Mouse (Mus musculus) limb, embryonic 11.5 days (tissue): ENCODE measurements around the gene Iqcf3. TPM values are rescaled to one million over a fixed set of nuclear protein-coding genes. Genes with fewer than 3 reads are reported as not detected.

ENCODE experiments used
- ATAC-seq: fragments of 200-750 bp; cut with Nextera tagmentation; 2 replicates; pipeline ENCODE4 v1.8.0; 2017; ENCODE audit warnings: low read depth; ENCODE audit not compliant: insufficient number of reproducible peaks, low FRiP score, low TSS enrichment
- DNase-seq: peaks from one replicate; pipeline ENCODE4 v3.0.0-alpha.2; 2015; ENCODE audit warnings: low spot score
- H3K27ac ChIP-seq: fragments of 300-500 bp; sonication (generic); replicated peaks from 2 replicates; pipeline ENCODE4 v1.5.1; 2014; ENCODE audit warnings: low read depth, mild to moderate bottlenecking, low read length
- H3K27me3 ChIP-seq: fragments of 300-500 bp; sonication (generic); 2 replicates; pipeline ENCODE4 v1.6.1; 2014; ENCODE audit warnings: mild to moderate bottlenecking, low read length, mixed read lengths; ENCODE audit not compliant: control insufficient read depth, insufficient read depth
- H3K36me3 ChIP-seq: fragments of 300-500 bp; sonication (generic); 2 replicates; pipeline ENCODE4 v1.6.1; 2014; ENCODE audit warnings: mild to moderate bottlenecking, low read length, moderate library complexity, mixed read lengths; ENCODE audit not compliant: control insufficient read depth, insufficient read depth
- H3K4me1 ChIP-seq: fragments of 300-500 bp; sonication (generic); 2 replicates; pipeline ENCODE4 v1.6.1; 2014; ENCODE audit warnings: low read length, mixed read lengths; ENCODE audit not compliant: control insufficient read depth, insufficient read depth
- H3K4me2 ChIP-seq: fragments of 300-500 bp; sonication (generic); 2 replicates; pipeline ENCODE4 v1.6.1; 2014; ENCODE audit warnings: low read depth, mild to moderate bottlenecking, moderate library complexity; ENCODE audit not compliant: severe bottlenecking
- H3K4me3 ChIP-seq: fragments of 300-500 bp; sonication (generic); 2 replicates; pipeline ENCODE4 v1.5.1; 2014; ENCODE audit warnings: low read depth, low read length
- H3K9ac ChIP-seq: fragments of 300-500 bp; sonication (generic); 2 replicates; pipeline ENCODE4 v1.6.1; 2014; ENCODE audit warnings: mild to moderate bottlenecking, low read length
- H3K9me3 ChIP-seq: fragments of 300-500 bp; sonication (generic); 2 replicates; pipeline ENCODE4 v1.6.1; 2016; ENCODE audit warnings: low read length; ENCODE audit not compliant: control insufficient read depth
- WGBS: fragments of 180-500 bp; shearing (Covaris S2); extraction: QIAGEN DNeasy Blood & Tissue Kit; methylation state at CpG from one replicate; pipeline ENCODE4 v1.1.7; 2014; 5-methylcytosine and 5-hydroxymethylcytosine counted together
- polyA plus RNA-seq: library from polyadenylated mRNA; unstranded; fragments of >200 nt; fragmentation: Nextera tagmentation; extraction: Ambion mirVana; gene quantifications from 2 replicates; pipeline ENCODE4 v1.2.1, GENCODE M21; 2014

Iqcf3 gene
- polyA plus RNA-seq, 1 experiment from 2014 or later: not detected

DNA sequence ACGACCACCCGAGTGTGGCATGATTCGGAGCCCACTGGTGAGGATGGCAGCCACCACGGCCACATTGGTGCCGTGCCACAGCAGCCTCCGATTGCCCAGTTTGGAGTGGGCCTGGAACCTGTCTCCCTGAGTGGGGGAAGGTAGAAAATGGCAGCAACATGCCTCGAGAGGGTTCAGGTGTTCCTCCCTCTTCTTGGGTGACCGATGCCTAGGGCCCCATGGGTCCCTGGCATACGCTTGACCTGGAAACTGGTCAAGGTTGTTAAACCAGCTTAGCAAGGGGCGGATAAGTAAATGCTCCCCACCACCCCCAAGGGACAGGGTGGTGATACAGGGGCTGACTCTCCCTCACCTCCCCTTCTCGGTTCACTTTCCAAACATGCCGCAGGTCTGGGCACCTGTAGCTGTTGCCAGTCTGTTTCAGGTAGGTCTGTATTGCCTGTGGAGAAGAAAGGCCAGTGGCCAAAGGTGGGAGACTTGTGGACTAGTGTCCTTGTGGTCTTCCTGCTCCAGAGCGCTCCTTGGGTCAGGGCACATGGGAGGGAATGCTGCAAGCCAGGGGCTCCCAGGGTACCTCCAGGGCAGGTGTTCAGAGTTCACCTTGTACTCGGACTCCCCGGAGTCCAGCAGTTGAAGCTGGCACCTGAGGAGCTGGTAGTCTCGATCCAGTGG, 88.2 kb downstream of the Iqcf3 start:
- ATAC-seq (no peak), DNase-seq (no peak)
- no peaks in the 10 kb centered on the region for H3K36me3 ChIP-seq
- peaks cover 10% of the 10 kb centered on the region for H3K4me1 ChIP-seq
- no peak overlapping the region for H3K4me2 ChIP-seq
- H3K9ac ChIP-seq: no peak overlapping the region
- H3K27me3 ChIP-seq: no peaks in the 10 kb centered on the region
- 93% methylated on average over 16 of the region's 16 CpGs for WGBS
- no peaks in the 10 kb centered on the region for H3K9me3 ChIP-seq
- no peak overlapping the region for H3K27ac ChIP-seq
- no peak overlapping the region for H3K4me3 ChIP-seq

DNA sequence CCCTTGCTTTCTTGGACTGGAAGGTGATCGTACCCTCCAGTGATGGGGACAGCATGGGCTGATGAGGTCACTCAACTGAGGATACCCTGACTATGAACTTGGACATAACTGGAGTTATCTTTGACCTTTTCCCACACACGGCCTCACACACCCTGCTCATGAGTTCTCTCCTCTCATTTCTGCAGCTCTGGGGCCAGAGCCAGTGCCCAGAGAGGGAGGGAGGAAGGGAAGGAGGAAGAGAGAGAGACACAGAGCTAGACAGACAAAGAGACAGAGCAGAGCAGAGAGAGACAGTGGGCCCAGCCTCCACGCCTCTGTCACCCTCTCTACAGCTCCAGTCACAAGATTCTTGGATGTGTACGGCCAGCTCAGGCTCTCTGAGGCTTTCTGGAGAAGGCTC, 89.1 kb downstream of the Iqcf3 start:
- Histone ChIP-seq H3K27ac (no peak overlapping the region), H3K9me3 (no peaks in the 10 kb centered on the region), H3K27me3 (no peaks in the 10 kb centered on the region), H3K36me3 (no peaks in the 10 kb centered on the region), H3K4me1 (peaks cover 3% of the 10 kb centered on the region), H3K4me3 (no peak overlapping the region), H3K4me2 (no peak overlapping the region), H3K9ac (no peak overlapping the region)
- no peak for ATAC-seq
- WGBS: 74% methylated on average over 4 of the region's 4 CpGs
- DNase-seq: no peak

DNA sequence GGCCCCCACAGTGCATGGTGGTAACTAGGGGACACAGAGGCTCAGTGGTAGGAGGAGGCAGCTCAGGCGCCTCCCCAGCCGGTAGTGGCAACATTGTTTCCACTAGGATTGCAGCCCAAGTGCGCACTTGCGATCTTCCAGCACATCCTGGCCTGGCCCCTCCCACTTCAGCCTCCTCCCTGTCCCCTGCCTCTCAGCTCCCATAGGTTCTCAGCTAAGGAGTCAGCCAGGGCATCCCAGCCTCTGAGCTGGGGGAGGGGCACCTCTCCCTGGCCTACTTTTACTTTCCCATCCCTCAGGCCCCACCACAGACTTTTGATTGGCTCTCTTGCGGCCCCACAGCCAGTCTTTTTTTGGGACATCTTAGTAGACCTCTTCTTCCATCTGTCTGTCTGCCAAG, 89.5 kb downstream of the Iqcf3 start:
- 11% methylated on average over 5 of the region's 5 CpGs for WGBS
- H3K4me3 ChIP-seq: no peak overlapping the region
- peak overlapping the region; percentile 18; the same call in 1 of the 2 replicates for H3K4me2 ChIP-seq
- H3K9ac ChIP-seq: no peak overlapping the region
- no peaks in the 10 kb centered on the region for H3K9me3 ChIP-seq
- DNase-seq: no peak
- H3K27ac ChIP-seq: no peak overlapping the region
- H3K4me1 ChIP-seq: peaks cover 3% of the 10 kb centered on the region
- no peaks in the 10 kb centered on the region for H3K27me3 ChIP-seq
- H3K36me3 ChIP-seq: no peaks in the 10 kb centered on the region
- no peak for ATAC-seq

DNA sequence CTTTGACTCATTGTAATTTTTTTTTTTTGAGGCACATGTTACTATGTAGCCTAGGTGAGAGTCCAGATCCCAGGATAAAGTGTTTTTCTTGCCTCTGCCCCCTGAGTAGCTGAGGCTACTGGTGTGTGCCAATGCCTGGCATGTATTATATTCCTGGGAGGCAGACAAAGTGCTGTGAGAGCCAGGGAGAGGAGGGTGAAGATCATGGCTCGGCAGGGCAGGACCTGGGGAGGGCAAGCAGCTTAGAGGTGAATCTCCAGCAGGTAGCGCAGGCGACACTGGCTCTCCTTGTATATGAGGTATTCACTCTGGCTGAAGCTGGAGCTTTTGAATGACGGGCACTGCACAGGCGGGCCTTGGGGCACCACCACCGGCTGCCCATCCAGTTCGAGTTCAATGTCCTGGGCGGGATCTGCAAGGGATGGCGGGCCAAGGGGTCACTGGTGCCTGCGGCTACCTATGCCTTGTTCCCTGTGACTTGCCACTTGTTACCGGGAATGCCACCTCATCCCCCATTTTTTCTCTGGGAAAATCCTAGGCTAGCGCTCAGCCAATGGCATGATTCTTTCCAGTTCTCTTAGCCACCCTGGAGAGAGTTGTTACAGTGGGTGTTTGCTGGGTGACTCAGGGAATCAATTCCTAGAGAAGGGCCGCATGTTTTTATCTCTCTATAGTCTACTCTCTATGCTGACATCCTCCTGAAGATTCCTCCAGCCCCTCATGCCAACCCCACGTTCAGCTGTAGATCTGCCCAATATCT, 90.3 kb downstream of the Iqcf3 start:
- Histone ChIP-seq H3K4me3 (no peak overlapping the region), H3K4me2 (peak overlapping the region; percentile 18; the same call in 1 of the 2 replicates), H3K9me3 (no peaks in the 10 kb centered on the region), H3K9ac (no peak overlapping the region), H3K27ac (no peak overlapping the region), H3K4me1 (peaks cover 3% of the 10 kb centered on the region), H3K36me3 (no peaks in the 10 kb centered on the region), H3K27me3 (no peaks in the 10 kb centered on the region)
- WGBS: 67% methylated on average over 14 of the region's 14 CpGs
- DNase-seq (no peak), ATAC-seq (no peak)

DNA sequence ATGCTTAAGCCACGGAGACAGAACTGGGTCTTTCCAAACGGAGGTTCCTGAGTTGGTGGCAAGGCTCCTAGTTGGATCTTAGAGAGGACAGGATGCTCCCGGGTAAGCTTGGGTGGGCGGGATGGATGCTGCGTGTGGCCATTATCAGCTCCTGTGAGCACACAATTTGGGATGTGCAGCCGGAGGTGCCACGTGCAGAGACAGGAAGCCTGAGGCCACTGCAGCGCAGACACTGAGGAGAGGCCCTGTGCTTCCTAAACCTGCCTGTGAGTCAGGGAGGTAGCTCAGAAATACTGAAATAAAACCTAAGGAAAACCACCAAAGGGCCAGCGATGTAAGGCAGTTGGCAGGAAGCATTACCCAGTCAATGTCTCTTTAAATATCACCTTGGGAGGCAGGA, 91.7 kb downstream of the Iqcf3 start:
- Histone ChIP-seq H3K4me3 (no peak overlapping the region), H3K4me1 (peaks cover 8% of the 10 kb centered on the region; the same call in 1 of the 2 replicates), H3K9me3 (no peaks in the 10 kb centered on the region), H3K36me3 (no peaks in the 10 kb centered on the region), H3K4me2 (no peak overlapping the region), H3K27ac (no peak overlapping the region), H3K9ac (no peak overlapping the region), H3K27me3 (no peaks in the 10 kb centered on the region)
- ATAC-seq: no peak
- WGBS: 78% methylated on average over 9 of the region's 9 CpGs
- no peak for DNase-seq

DNA sequence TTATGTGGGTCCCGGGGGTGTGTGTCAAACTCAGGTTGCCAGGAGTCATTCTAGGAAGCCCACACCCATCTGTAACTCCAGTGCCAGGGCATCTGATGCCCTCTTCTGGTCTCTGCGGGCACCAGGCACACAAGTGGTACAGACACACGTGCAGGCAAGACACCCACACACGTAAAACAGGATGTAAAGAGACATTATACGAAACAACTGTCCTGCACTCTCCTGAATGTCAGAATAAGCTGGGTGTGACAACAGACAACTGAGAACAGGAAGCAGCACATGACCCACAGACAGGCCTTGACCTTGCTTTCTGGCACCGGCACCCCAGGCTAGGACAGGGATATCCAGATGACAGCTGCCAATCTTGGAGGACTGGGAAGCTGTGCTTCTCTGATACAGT, 92.1 kb downstream of the Iqcf3 start:
- 63% methylated on average over 6 of the region's 6 CpGs for WGBS
- no peak for DNase-seq

DNA sequence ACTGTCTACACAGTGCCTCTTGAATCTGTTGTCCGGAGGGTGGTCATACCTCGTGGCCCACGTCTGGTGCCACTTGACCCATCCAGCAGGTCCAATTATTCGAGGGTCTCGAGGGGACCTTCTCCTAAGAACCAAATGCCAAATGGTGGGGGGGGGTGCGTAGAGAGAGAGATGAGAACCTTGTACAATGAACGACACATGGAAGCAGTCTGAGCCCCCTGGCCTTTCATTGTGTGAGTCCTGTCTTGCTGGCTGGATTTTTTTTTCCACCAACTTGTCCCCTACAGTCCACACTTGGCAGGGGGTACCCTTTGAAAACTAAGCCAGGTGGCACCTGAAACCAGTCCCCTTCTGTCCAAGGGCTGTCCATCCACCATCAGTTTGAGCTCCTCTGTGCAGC, 93.7 kb downstream of the Iqcf3 start:
- 91% methylated on average over 7 of the region's 7 CpGs for WGBS
- no peak overlapping the region for H3K27ac ChIP-seq
- peaks cover 11% of the 10 kb centered on the region; the same call in 1 of the 2 replicates for H3K4me1 ChIP-seq

More for the DNA sequence above, 92.1 kb downstream of the Iqcf3 start:
- Histone ChIP-seq H3K27me3 (no peaks in the 10 kb centered on the region), H3K9me3 (no peaks in the 10 kb centered on the region), H3K27ac (no peak overlapping the region), H3K4me3 (no peak overlapping the region), H3K9ac (no peak overlapping the region), H3K36me3 (no peaks in the 10 kb centered on the region), H3K4me1 (peaks cover 11% of the 10 kb centered on the region; the same call in 1 of the 2 replicates), H3K4me2 (no peak overlapping the region)
- ATAC-seq: no peak

DNA sequence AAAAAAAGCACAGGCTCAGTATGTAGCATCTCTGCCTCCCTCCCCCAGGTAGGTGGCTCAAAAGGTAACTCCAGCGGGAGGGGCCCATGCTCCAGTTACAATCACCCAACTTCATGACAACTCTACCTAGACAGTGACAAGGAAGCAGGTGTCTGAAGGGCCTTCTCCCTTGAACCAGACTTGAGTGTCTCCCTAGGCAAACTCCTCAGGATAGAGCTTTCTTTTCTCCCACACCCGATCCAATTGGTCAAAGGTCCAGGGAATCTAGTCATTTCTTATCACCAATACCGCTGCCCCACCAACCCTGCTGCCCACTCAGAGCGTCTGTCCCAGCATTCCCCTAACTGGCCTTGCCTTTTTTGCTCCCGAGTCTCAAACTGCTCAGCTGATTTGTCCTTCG, 94.7 kb downstream of the Iqcf3 start:
- H3K27ac ChIP-seq: no peak overlapping the region
- no peak overlapping the region for H3K4me2 ChIP-seq
- H3K4me3 ChIP-seq: no peak overlapping the region
- H3K4me1 ChIP-seq: peaks cover 11% of the 10 kb centered on the region; the same call in 1 of the 2 replicates
- no peak for ATAC-seq
- DNase-seq: no peak
- H3K9me3 ChIP-seq: no peaks in the 10 kb centered on the region
- 90% methylated on average over 6 of the region's 6 CpGs for WGBS
- H3K36me3 ChIP-seq: peaks cover 7% of the 10 kb centered on the region
- no peaks in the 10 kb centered on the region for H3K27me3 ChIP-seq
- H3K9ac ChIP-seq: no peak overlapping the region

More for the DNA sequence above, 93.7 kb downstream of the Iqcf3 start:
- H3K27me3 ChIP-seq: no peaks in the 10 kb centered on the region
- H3K4me3 ChIP-seq: no peak overlapping the region
- H3K9me3 ChIP-seq: no peaks in the 10 kb centered on the region
- no peak overlapping the region for H3K4me2 ChIP-seq
- H3K9ac ChIP-seq: no peak overlapping the region
- DNase-seq: no peak
- no peak for ATAC-seq
- peaks cover 4% of the 10 kb centered on the region for H3K36me3 ChIP-seq
